Mouse (Mus musculus) midbrain, postnatal 0 days (tissue): Measurements from ENCODE around the gene Brix1. TPM values are rescaled to one million over a fixed set of nuclear protein-coding genes. Genes with fewer than 3 reads are reported as not detected.

Source experiments
- ATAC-seq: fragments of 200-750 bp; cut with Nextera tagmentation; 2 replicates; pipeline ENCODE4 v1.8.0; 2017; ENCODE audit warnings: moderate number of reproducible peaks, mild to moderate bottlenecking, moderate TSS enrichment, moderate library complexity; ENCODE audit not compliant: low FRiP score
- DNase-seq: peaks from one replicate; pipeline ENCODE4 v3.0.0-alpha.2; 2015; ENCODE audit warnings: low spot score
- H3K27ac ChIP-seq: fragments of 300-500 bp; sonication (generic); 2 replicates; pipeline ENCODE4 v1.5.1; 2014; ENCODE audit warnings: low read depth, mild to moderate bottlenecking, low read length, mixed read lengths
- H3K27me3 ChIP-seq: fragments of 300-500 bp; sonication (generic); 2 replicates; pipeline ENCODE4 v1.6.1; 2014; ENCODE audit warnings: low read length, control low read depth, mixed read lengths; ENCODE audit not compliant: insufficient read depth
- H3K36me3 ChIP-seq: fragments of 300-500 bp; sonication (generic); 2 replicates; pipeline ENCODE4 v1.6.1; 2014; ENCODE audit warnings: low read length, control low read depth, mixed read lengths; ENCODE audit not compliant: insufficient read depth
- H3K4me1 ChIP-seq: fragments of 300-500 bp; sonication (generic); 2 replicates; pipeline ENCODE4 v1.6.1; 2014; ENCODE audit warnings: mild to moderate bottlenecking, control low read depth, antibody characterized with exemption, low read length, mixed read lengths; ENCODE audit not compliant: insufficient read depth
- H3K4me2 ChIP-seq: fragments of 300-500 bp; sonication (generic); 2 replicates; pipeline ENCODE4 v1.6.1; 2014; ENCODE audit warnings: low read depth, mild to moderate bottlenecking, low read length, mixed read lengths; ENCODE audit not compliant: poor library complexity, severe bottlenecking
- H3K4me3 ChIP-seq: fragments of 300-500 bp; sonication (generic); 2 replicates; pipeline ENCODE4 v1.5.1; 2014; ENCODE audit warnings: low read depth, mild to moderate bottlenecking, low read length, moderate library complexity
- H3K9ac ChIP-seq: fragments of 300-500 bp; sonication (generic); replicated peaks from 2 replicates; pipeline ENCODE4 v1.6.1; 2014; ENCODE audit warnings: mild to moderate bottlenecking, low read length, moderate library complexity, mixed read lengths; ENCODE audit not compliant: poor library complexity, severe bottlenecking
- H3K9me3 ChIP-seq: fragments of 300-500 bp; sonication (generic); 2 replicates; pipeline ENCODE4 v1.6.1; 2016; ENCODE audit warnings: low read length, control low read depth
- CTCF ChIP-seq: IDR thresholded peaks from 2 replicates; pipeline ENCODE4 v1.5.1; 2016; ENCODE audit warnings: antibody characterized with exemption, mild to moderate bottlenecking
- WGBS: fragments of 180-500 bp; shearing (Covaris S2); extraction: QIAGEN DNeasy Blood & Tissue Kit; methylation state at CpG from one replicate; pipeline ENCODE4 v1.1.7; 2014; 5-methylcytosine and 5-hydroxymethylcytosine counted together
- polyA plus RNA-seq: library from polyadenylated mRNA; unstranded; fragments of >200 nt; fragmentation: Nextera tagmentation; extraction: Ambion mirVana; gene quantifications from 2 replicates; pipeline ENCODE4 v1.2.1, GENCODE M21; 2015
- total RNA-seq: library from RNA; depleted of rRNA; stranded (reverse); fragments of >200 nt; gene quantifications from 2 replicates; pipeline ENCODE4 v1.2.3, GENCODE M21; 2014

Gene Brix1
- total and polyA plus RNA-seq, 2 experiments from 2014 or later: 6.1 to 52.7 TPM

- ATAC-seq (no peak), DNase-seq (no peak)
- no peaks in the 10 kb centered on the region for H3K36me3 ChIP-seq
- H3K9ac ChIP-seq: no peak overlapping the region
- no peak overlapping the region for H3K4me3 ChIP-seq
- WGBS: 92% methylated on average over 5 of the region's 5 CpGs
- H3K27ac ChIP-seq: no peak overlapping the region
- H3K9me3 ChIP-seq: no peaks in the 10 kb centered on the region
- H3K27me3 ChIP-seq: no peaks in the 10 kb centered on the region
- no peak for TF ChIP-seq CTCF
- no peak overlapping the region for H3K4me2 ChIP-seq
- peaks cover 4% of the 10 kb centered on the region for H3K4me1 ChIP-seq
Measured at GRCm38 (mm10) chr15:10490101-10490500, 4.4 kb upstream of the Brix1 start.

GRCm38 (mm10) chr15:10487246-10487645 lies 1.5 kb upstream of the Brix1 start:
- peaks cover 4% of the 10 kb centered on the region; the same call in 1 of the 2 replicates for H3K36me3 ChIP-seq
- 73% methylated on average over 2 of the region's 2 CpGs for WGBS
- ATAC-seq: no peak
- no peak overlapping the region for H3K27ac ChIP-seq
- TF ChIP-seq CTCF: peak; percentile 42
- H3K27me3 ChIP-seq: no peaks in the 10 kb centered on the region
- no peak overlapping the region for H3K9ac ChIP-seq
- peaks cover 7% of the 10 kb centered on the region for H3K4me1 ChIP-seq
- H3K9me3 ChIP-seq: no peaks in the 10 kb centered on the region
- DNase-seq: peak; percentile 4
- H3K4me2 ChIP-seq: peak overlapping the region; percentile 79
- peak overlapping the region; percentile 85 for H3K4me3 ChIP-seq

GRCm38 (mm10) chr15:10486365-10486839 lies 655 bp upstream of the Brix1 start:
- peak overlapping the region; percentile 85 for H3K9ac ChIP-seq
- WGBS: 2% methylated on average over 18 of the region's 18 CpGs
- peak overlapping the region; percentile 70 for H3K27ac ChIP-seq
- ATAC-seq: peak; percentile 61
- H3K27me3 ChIP-seq: no peaks in the 10 kb centered on the region
- peak overlapping the region; percentile 85 for H3K4me3 ChIP-seq
- no peaks in the 10 kb centered on the region for H3K9me3 ChIP-seq
- DNase-seq: no peak
- H3K36me3 ChIP-seq: peaks cover 10% of the 10 kb centered on the region
- TF ChIP-seq CTCF: no peak
- H3K4me2 ChIP-seq: peak overlapping the region; percentile 79
- peaks cover 7% of the 10 kb centered on the region for H3K4me1 ChIP-seq

- no peak for TF ChIP-seq CTCF
- Histone ChIP-seq H3K27me3 (no peaks in the 10 kb centered on the region), H3K27ac (no peak overlapping the region), H3K4me3 (peak overlapping the region; percentile 91), H3K4me1 (peaks cover 9% of the 10 kb centered on the region; the same call in 1 of the 2 replicates), H3K9me3 (no peaks in the 10 kb centered on the region), H3K9ac (peak overlapping the region; percentile 84), H3K36me3 (peaks cover 3% of the 10 kb centered on the region; the same call in 1 of the 2 replicates), H3K4me2 (peak overlapping the region; percentile 85)
- ATAC-seq (no peak), DNase-seq (no peak)
- WGBS: 8% methylated on average over 3 of the region's 3 CpGs
Measured at GRCm38 (mm10) chr15:10470941-10471340, 14.8 kb downstream of the Brix1 start.

- Histone ChIP-seq H3K9ac (peak within 1 kb of the TSS; percentile 84), H3K36me3 (peaks cover 2% of the 10 kb centered on the region; the same call in 1 of the 2 replicates), H3K9me3 (no peaks in the 10 kb centered on the region), H3K4me2 (peak within 1 kb of the TSS; percentile 85), H3K27me3 (no peaks in the 10 kb centered on the region), H3K4me3 (peak within 1 kb of the TSS; percentile 91), H3K4me1 (peaks cover 9% of the 10 kb centered on the region; the same call in 1 of the 2 replicates), H3K27ac (peak within 1 kb of the TSS; percentile 76)
- no peak for TF ChIP-seq CTCF
- DNase-seq (peak; percentile 78), ATAC-seq (peak; percentile 95)
- WGBS: under 1% methylated on average over 27 of the region's 87 CpGs
Measured at GRCm38 (mm10) chr15:10470151-10470831, 15.5 kb downstream of the Brix1 start, which contains the start of gene Dnajc21. Dnajc21 (minus strand) TSS chr15:10470516.

GRCm38 (mm10) chr15:10469641-10470150 lies 16.1 kb downstream of the Brix1 start:
- ATAC-seq (peak; percentile 9; the same call in 1 of the 2 replicates), DNase-seq (peak; percentile 16)
- H3K27me3 ChIP-seq: no peaks in the 10 kb centered on the region
- under 1% methylated on average over 37 of the region's 40 CpGs for WGBS
- peaks cover 9% of the 10 kb centered on the region; the same call in 1 of the 2 replicates for H3K4me1 ChIP-seq
- H3K36me3 ChIP-seq: no peaks in the 10 kb centered on the region
- H3K4me3 ChIP-seq: peak overlapping the region; percentile 91
- peak overlapping the region; percentile 76 for H3K27ac ChIP-seq
- TF ChIP-seq CTCF: no peak
- peak overlapping the region; percentile 85 for H3K4me2 ChIP-seq
- no peaks in the 10 kb centered on the region for H3K9me3 ChIP-seq
- peak overlapping the region; percentile 84 for H3K9ac ChIP-seq
